Mouse (Mus musculus) ES-Bruce4 (cell line): ENCODE measurements around the gene Zfp981.
"Not testable (repeated sequence)": the region's sequence is repeated elsewhere in the genome, so short reads cannot be mapped to it uniquely, and the experiment has no call there.

ENCODE experiments used
- CTCF ChIP-seq: IDR thresholded peaks from one replicate; pipeline ENCODE4 v1.8.1; 2011; ENCODE audit warnings: low read depth, low read length
- EP300 ChIP-seq: IDR thresholded peaks from 2 replicates; pipeline ENCODE4 v1.6.1; 2011; ENCODE audit warnings: low read depth, low read length; ENCODE audit not compliant: insufficient read depth
- POLR2A ChIP-seq: IDR thresholded peaks from one replicate; pipeline ENCODE4 v1.8.1; 2011; ENCODE audit warnings: low read length; ENCODE audit not compliant: insufficient read depth

GRCm38 (mm10) chr4:146579905-146580873 is 78.4 kb downstream of the Zfp981 start:
- TF ChIP-seq EP300, CTCF, POLR2A: not testable (repeated sequence)
